Mouse (Mus musculus): Measurements from ENCODE around the gene Dnase2a.

Dnase2a gene

DNA sequence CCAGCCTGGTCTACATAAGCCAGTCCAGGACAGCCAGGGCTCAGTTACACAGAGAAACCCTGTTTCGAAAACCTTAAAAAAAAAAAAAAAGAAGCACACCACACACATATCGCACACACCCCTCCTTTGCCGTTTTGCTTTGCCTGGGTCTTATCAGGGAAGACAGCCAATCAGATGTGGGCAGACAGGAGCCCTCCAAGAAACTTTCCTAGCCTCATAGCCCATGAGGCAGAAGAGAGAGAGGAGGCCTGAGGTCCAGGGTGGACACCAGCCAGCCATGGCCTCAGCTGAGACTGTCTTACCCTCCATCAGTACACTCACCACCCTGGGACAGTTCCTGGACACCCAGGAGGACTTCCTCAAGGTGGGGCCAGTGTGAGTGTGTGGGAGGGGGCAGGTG lies 6.6 kb upstream of the Dnase2a start, which contains the start of gene Klf1:
TSS of gene Klf1 (plus strand) at position 177 of the 400 bp plus-strand sequence.
- no peak for TF ChIP-seq GATA4 (IDR thresholded peaks at IDR 0.05; ENCODE audit: insufficient replicate concordance, low read length)

DNA sequence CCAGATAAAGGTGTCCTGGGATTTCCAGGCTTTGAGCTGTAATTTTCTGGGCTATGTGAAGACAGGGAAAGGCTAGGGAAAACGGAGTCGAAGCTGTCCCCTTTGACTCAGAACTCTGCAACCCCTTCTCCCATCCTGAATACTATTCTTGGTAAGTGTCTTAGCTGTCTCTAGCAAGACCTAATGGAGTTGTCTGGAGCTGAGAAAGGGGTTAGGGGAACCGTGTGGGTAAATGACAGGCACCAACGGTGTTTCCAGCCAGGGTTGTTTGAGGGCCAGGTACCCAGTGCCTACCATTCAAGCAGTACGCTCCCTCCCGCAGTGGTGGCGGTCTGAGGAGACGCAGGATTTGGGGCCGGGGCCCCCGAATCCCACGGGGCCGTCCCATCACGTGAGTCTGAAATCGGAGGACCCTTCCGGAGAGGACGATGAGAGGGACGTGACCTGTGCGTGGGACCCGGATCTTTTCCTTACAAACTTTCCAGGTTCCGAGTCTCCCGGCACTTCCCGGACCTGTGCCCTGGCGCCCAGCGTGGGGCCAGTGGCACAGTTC lies 5.9 kb upstream of the Dnase2a start:
- no peak for TF ChIP-seq GATA4 (IDR thresholded peaks at IDR 0.05; ENCODE audit: insufficient replicate concordance, low read length)

DNA sequence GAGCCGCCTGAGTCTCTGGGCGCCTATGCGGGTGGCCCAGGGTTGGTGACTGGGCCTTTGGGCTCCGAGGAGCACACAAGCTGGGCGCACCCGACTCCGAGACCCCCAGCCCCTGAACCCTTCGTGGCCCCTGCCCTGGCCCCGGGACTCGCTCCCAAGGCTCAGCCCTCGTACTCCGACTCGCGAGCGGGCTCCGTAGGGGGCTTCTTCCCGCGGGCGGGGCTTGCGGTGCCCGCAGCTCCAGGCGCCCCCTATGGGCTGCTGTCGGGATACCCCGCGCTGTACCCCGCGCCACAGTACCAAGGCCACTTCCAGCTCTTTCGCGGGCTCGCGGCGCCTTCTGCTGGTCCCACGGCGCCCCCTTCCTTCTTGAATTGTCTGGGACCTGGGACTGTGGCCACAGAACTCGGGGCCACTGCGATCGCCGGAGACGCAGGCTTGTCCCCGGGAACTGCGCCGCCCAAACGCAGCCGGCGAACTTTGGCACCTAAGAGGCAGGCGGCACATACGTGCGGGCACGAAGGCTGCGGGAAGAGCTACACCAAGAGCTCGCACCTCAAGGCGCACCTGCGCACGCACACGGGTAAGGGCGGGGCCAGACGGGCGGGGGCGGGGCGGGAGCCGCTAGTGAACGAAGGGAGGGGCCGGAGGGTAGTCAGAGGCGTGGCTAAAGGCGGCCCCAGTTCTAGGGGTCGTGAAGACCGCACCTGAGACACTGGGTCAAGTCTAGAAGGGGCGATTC lies 5.3 kb upstream of the Dnase2a start:
- TF ChIP-seq GATA4 (IDR thresholded peaks at IDR 0.05; ENCODE audit: insufficient replicate concordance, low read length), result no peak

DNA sequence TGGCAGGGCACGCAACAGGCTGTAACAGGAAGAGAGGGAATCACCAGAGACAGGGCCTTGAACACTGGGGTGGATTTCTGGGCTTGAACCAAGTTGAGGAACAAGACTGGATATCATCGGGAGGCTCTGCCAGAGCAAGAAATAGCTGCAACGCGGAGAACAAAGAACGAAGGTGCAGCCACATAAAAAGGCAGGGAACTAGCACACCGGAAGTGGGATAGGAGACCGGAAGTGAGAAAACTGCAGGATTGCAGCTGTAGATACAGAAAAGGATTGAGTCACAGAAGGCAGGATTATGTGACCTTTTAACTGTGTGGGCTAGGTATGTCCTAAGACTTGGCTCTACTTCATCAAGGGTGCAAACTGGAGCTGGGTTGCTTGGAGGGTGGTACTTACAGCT lies 4.0 kb upstream of the Dnase2a start:
- TF ChIP-seq GATA4 (IDR thresholded peaks at IDR 0.05; ENCODE audit: insufficient replicate concordance, low read length), result no peak

DNA sequence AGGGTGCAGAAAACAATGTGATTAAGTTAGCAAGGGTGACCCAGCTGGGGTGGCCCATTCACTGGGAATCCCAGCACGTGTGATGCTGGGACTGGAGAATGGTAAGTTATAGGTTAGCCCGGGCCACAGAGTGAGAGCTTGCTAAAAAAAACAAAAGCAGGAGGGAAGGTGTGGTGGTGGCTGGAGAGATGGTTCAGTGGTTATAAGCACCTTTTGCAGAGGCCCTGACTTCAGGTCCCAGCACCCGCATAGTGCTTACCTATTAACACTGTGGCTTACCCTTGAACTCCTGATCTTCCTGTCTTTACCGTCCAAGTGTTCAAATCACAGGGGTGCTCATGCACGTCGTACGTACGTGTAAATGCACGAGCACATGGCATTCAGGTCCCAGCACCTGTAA lies 1.3 kb upstream of the Dnase2a start:
- no peak for TF ChIP-seq GATA4 (IDR thresholded peaks at IDR 0.05; ENCODE audit: insufficient replicate concordance, low read length)

DNA sequence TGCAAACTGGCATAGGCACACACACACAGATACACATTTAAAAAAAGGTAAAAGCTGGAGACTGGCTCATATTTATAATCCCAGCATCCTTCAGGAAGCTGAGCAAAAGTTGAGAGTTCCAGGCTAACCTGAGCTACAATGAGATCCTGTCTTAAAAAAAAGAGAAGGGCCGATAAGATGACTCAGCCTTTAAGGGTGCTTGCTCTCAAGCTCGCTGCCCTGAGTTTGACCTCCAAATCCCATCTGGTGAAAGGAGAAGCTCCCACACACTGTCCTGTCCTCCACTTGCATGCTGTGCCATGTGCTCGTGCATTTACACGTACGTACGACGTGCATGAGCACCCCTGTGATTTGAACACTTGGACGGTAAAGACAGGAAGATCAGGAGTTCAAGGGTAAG lies 867 bp upstream of the Dnase2a start:
- no peak for TF ChIP-seq GATA4 (IDR thresholded peaks at IDR 0.05; ENCODE audit: insufficient replicate concordance, low read length)

DNA sequence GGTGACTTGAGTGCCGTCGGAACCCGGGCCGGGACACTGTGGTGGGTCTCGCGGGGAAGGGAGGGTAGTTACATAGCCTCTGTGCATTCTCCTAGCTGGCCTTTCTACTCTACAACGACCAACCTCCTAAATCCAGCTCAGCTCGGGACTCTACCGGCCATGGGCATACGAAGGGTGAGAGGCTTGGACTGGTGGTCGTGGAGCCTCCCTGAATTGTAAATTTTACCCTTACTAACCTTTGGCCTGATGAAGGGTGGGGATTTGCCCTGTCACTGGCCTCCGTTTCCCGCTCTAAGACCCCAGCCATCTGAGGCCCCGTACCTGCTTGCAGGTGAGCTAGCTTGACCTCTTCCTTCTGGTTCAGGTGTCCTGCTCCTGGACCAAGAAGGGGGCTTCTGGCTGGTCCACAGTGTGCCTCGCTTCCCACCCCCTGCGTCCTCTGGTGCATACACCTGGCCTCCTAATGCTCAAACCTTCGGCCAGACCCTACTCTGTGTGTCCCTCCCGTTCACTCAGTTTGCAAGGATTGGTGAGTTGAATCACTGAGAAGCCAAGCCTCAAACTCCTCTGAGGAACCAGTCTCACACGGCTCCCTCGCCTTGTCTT lies 905 bp downstream of the Dnase2a start:
- no peak for TF ChIP-seq GATA4 (IDR thresholded peaks at IDR 0.05; ENCODE audit: insufficient replicate concordance, low read length)

DNA sequence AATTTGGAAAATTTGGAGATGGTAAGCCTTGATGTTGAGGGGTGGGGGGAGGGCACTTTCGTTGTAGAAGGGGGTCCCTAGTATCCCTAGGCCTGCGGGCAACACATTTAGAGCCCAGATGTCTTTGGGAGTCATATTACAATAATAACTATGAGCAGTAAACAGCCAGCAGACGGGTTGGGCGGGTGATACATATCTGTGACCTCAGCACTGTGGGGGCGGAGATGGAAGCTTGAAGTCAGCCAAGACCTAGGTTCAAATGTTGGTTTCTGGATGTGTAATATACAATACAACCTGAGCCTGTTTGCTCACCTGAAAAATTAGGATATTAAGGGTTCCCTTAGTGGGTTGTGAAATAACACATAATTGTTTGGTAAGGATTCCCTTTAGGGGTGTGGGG lies 1.6 kb downstream of the Dnase2a start:
- no peak for TF ChIP-seq GATA4 (IDR thresholded peaks at IDR 0.05; ENCODE audit: insufficient replicate concordance, low read length)

DNA sequence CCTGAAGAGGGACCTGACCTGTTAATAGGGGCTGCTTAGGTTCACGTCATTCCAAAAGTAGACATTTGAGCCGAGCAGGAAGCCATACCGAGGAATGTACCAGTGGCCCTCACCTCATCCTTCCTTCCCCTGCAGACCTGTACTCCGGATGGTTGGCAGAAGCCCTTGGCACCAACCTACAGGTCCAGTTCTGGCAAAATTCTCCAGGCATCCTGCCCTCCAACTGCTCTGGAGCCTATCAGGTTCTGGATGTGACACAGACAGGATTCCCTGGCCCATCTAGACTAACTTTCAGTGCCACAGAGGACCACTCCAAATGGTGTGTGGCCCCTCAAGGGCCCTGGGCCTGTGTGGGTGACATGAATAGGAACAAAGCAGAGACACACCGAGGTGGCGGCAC lies 2.2 kb downstream of the Dnase2a start:
- no peak for TF ChIP-seq GATA4 (IDR thresholded peaks at IDR 0.05; ENCODE audit: insufficient replicate concordance, low read length)

DNA sequence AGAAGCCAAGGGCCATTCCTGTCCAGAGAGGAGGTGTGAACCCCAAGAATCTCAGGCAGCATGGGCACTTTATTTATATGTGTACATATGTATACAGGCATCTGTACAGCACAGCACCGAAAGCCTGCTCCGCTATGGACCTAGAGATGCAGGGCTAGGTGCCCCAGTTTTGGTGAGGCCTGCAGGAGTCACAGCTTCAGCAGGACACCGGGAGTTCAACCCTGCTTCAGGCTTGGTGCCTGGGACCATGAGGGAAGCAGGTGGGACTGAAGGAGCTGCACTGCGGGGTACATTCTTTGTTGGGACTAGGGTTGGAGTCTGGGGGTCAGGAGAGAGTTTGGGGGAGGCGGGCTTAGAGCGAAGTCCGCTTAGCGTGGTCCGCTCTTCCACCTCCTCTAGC lies 3.5 kb downstream of the Dnase2a start:
- TF ChIP-seq GATA4 (IDR thresholded peaks at IDR 0.05; ENCODE audit: insufficient replicate concordance, low read length), result no peak

DNA sequence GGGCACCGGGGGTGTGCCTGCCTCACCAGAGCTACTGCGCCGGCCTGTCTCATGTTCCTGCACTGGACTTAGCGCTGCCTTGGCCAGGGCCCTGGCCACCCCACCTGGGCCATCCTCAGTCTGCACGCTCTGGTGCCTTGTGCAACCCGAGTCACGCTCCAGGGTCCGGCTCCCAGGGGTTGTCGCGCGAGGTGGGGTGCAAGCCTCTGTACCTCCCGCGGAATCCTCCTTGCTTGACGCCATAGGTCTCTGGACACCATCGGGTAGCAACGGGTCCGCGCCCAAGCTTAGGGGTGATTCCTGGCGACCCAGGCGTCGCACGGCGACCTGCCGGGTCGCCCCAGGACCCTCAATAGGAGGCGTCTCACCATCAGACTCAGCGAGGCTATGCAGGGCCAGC lies 4.0 kb downstream of the Dnase2a start:
- no peak for TF ChIP-seq GATA4 (IDR thresholded peaks at IDR 0.05; ENCODE audit: insufficient replicate concordance, low read length)

DNA sequence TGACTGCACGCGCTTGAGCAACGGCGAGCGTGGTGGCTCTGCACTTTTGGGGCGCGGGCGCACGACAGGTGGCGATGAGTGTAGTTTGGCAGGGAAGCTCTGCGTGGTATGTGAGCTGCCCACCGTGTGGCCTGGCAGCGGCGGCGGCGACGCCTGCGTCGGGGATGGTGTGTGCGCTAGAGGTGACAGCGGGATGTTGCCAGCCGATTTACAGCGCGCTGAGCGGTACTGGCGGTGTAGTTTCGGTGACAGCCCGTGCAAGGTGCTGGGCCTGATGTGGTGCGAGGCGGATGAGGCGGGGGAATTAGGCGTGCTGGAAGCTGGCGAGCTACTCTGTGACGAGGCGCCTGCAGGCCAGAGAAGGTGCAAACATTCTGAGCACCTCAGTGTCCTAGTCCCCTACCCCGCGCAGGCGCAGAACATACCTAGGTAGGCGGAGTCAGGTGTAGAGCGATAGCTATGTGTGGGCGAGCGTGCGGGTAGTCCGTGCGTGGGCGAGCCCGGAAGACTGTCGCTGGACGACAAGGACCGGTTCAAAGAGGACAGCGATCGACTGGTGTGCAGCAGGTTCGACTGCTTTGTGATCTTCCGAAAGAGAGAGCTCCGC lies 4.6 kb downstream of the Dnase2a start:
- no peak for TF ChIP-seq GATA4 (IDR thresholded peaks at IDR 0.05; ENCODE audit: insufficient replicate concordance, low read length)

DNA sequence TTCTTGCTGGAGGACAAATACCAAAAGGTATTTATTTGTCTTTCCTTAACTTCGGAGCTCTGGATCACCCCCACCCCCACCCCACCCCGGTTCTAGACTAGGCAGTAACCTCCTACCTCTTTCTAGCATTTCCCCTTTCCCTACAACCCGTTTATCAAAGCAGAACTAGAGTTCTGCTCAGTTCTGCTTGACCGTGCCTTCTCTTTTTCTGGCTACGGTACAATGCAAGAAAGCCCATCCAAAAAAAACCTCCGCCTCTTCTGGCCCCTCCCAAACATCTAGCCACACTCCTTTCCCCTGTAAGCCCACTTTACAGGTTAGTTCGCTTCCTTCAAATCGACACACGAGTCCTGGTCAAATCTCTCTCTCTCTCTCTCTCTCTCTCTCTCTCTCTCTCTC lies 5.1 kb downstream of the Dnase2a start:
- no peak for TF ChIP-seq GATA4 (IDR thresholded peaks at IDR 0.05; ENCODE audit: insufficient replicate concordance, low read length)

DNA sequence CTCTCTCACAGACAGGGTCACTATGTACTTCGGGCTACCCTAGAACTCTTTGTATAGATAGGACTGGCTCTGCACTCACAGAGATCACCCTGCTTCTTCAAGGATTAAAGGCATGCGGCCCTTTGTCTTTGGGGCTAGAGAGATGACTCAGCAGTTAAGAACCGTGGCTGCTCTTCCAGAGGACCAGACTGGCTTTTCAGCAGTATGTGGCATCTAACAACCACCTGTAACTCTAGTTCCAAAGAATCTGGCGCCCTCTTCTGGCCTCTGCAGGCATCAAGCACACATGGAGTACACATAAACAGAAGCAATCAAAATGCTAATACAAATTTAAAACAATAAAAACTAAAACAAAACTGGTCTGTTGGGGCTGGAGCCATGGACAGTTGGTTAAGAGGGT lies 5.6 kb downstream of the Dnase2a start:
- no peak for TF ChIP-seq GATA4 (IDR thresholded peaks at IDR 0.05; ENCODE audit: insufficient replicate concordance, low read length)

DNA sequence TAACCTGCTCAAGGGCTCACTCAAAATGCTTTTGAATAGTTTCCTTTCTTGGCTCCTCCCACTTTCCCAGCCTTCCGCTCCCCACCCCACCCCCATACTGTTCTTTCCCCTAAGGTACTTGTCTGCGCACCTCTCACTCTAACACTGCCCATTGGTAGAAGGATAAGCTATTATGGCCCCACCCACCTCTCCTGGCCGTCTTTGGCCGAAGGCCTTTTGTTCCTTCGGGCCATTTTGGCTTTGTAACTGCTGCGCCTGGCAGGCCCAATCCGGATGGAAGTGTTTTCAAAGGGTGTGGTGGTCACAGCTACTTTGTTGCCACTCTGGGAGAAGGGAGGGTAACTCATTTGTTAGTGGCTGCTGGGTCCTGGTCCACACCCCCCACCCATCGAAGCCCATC lies 6.9 kb downstream of the Dnase2a start:
- no peak for TF ChIP-seq GATA4 (IDR thresholded peaks at IDR 0.05; ENCODE audit: insufficient replicate concordance, low read length)

DNA sequence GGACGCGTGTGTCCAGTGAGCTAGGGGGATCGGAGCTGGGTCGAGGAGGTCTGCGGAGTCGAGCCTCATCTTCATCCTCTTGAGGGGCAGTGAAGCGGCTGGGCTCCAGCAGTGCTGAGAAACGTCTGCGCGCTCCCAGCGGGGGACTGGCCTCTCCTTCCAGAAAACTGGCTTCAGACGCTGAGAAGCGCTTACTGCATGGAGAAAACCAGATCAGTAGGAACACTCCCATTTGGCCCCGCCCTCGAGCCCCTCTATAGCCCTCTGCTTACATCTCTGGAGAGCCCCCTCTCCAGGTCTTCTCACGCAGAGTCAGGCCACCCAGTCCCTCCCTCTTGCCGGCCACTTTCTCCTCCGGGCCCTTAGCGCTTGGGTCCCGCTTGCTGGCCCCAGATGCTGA lies 9.4 kb downstream of the Dnase2a start:
- TF ChIP-seq GATA4 (IDR thresholded peaks at IDR 0.05; ENCODE audit: insufficient replicate concordance, low read length), result no peak

All from liver, adult (tissue).